Mouse (Mus musculus) frontal cortex, postnatal 25 days (tissue): ENCODE results near the gene Gm9376.

Experiments used
- DNase-seq, 2 experiments: peaks; one replicate each; pipeline ENCODE4 v3.0.0; 2022; ENCODE audit warnings: low spot score in 2 of 2

Gm9376 gene

DNA sequence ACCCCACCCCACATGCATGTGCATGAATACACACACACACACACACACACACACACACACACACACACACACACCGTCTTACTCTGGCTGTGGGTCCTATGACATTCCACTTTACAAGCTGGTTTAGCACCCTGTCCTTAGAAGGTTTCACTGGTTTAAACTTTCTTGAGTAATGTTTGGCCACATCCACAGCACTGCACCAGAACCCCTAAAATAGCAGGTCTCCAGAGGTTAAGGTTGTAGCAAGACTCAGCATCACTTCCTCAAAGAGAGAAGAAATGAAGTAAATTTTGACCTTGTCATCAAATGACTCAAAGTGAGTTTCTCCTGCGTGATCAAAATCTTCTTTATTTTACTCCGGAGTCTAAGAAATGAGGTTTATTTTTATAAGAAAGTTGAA, 15.5 kb downstream of the Gm9376 start:
- DNase-seq, result no peak

DNA sequence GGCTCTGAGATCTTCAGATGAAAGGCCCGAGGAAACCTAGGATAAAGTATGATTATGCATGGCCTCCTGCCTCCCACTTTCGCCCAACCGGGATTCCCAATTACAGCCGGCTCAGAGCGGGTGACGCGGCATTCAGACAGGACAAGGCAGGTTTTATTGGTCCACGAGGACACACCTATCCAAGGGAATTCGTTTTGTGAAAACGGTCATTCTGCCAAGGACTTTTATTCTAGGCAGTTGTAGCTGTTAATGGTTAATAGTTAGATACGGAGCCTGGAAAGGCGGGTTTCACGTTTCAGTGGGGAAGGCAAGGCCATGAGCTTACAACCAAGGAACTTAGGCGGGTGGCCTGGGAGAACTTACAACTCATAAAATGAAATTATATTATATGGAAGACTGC, 16.2 kb downstream of the Gm9376 start:
- no peak for DNase-seq

DNA sequence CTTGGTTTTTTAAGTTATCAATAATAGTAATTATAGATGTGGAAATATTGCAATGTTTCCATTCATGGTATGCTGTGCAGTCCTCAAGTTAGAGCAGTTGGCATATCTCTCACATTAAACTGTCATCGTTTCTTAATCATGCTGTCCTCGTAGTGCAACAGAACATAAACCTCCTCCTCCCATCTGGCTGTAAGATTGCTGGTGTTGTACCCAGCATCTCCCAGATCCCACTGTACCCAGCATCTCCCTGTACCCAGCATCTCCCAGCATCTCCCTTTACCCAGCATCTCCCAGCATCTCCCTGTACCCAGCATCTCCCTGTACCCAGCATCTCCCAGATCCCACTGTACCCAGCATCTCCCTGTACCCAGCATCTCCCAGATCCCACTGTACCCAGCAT, 19.3 kb downstream of the Gm9376 start:
- DNase-seq, result no peak

DNA sequence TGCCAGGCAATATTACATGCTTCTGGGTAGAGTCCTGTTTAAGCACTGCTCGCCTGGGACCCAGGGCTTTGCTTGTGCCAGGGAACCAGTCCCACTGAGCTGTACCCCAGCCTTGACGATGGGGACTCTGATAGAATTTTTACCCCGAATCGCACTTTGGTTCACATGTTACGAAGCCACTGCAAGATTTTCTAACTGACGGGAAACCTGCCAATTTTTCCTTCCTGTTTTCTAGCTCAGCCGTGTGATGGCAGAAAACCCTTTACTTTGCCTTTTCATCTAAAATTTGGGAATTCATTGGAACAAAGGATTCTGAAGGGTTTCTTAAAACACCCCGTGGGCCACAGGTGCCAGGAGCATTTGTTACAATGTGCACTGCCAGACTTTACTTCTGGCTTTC, 22.4 kb downstream of the Gm9376 start:
- DNase-seq, result no peak

DNA sequence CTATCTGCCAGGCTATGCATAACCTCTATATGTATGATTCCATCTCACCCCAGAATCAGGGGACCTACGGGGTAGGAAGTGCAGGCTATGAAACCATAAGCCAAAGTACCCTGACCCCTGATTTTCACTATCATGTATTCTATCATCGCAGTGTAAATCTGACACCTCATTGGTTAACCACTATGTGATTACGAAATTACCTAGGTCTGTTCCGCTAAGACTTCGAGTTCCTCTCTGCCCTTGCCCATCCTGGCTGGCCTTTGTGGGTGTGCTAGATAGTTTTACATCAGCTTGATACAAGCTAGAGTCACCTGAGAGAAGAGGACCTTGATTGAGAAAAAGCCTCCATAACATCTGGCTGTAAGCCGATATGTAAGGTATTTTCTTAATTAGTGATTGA, 23.2 kb downstream of the Gm9376 start:
- no peak for DNase-seq

DNA sequence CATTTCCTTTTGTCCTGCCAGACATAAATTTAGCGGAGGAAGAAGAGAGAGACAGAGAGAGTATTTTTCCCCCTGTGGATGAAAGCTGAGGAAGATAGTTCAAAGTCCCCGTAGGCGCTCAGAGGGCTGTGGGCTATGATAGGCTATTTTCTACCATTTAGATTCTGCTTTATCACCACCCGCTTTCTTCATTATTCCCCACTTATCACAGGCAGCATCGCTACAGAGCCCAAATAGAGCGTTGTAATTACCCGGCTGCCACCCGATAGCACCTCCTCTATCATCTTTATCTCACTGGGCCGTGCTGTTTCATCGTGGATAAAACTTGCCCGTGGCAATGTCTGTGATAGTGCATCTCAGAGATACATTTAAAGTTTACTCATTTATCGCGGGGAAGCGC, 35.8 kb downstream of the Gm9376 start:
- no peak for DNase-seq

DNA sequence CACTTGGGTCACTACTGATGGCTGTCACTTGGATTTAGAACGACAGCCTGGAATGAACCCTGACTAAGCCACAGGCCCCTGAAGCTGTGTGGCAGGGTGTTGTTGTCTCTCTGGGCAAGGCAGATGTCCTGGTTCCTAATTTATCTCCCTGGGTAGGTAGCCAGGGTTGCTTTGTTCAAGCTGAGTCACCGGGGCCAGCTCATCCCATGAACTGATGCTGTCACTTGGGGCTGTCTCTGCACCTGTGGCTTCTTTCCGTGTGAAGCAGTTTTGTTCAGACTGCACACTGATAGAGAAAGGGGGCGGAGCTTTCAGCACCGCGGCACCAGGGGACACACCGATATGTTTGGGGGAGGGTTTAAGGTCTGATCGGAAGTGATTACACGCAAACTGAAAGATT, 37.8 kb downstream of the Gm9376 start:
- DNase-seq, result no peak

DNA sequence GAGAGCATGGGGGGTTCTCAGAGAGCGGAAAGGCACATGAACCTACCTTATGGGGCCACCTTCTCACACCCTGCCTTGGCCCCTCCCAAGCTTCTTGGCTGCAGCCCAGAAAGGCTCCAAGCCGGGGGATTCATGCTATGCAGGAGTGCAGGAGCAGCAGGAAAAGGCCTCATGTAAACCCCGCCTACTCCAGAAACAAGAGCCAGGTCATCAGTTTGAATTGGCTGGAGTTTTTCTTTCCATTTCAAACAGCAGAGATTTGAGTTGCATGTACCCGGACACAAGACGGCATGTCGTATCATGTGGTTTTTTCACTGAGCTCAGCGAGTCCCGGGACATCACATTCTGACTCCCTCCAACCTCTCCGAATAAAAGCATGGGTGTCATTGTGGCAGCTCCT, 39.2 kb downstream of the Gm9376 start:
- DNase-seq, result no peak

DNA sequence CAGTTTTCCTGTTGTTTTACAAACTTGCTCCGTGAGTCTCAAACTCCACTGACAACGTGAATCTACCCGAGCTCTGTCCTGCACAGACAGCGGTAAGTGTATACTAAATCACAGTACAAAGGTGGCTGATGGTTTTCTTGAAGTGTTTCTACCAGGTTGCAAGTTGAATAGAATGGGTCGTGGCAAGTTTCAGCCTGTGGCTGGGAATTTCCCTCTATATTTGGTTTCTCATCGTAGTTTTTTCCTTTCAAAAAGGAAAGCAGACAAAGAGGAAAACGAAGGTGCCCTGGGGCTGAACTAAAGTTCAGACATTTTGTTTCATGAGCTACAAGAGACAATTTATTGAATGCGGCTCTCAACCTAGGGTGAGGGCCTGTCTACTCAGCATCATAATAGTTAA, 40.3 kb downstream of the Gm9376 start:
- no peak for DNase-seq

DNA sequence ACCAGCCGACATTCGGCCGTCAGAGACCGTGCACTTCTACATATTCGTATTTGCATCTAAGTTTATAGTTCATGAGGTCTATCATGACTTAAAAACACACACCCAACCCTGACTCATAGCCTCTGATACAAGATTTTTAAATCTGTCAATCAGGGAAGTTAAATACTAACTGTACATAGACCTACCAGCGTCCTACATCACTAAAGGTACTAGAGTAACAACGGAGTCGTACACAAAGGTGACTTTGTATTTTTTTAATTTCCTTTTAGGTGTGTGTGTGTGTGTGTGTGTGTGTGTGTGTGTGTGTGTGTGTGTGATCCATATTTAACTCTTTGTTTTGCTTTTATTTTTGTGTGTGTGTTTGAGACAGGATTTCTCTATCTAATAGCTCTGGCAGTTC, 44.9 kb downstream of the Gm9376 start:
- DNase-seq, result no peak

DNA sequence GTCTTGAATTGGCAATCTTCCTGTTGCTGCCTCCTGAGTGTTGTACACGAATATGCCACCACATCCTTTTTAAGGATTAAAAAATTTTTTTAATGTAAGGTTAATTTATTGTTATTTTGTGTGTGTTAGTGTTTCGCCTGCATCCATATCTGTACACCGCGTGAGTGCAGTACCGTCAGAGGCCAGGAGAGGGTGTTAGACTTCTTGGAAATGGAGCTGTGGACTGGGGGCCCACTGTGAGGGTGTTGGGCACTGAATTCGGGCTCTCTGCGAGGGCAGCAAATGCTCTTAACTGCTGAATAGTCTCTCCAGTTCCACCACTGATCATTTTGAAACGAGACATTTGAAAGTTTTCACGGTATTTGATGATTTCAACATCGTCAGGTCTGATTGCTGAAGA, 45.9 kb downstream of the Gm9376 start:
- DNase-seq, result no peak

DNA sequence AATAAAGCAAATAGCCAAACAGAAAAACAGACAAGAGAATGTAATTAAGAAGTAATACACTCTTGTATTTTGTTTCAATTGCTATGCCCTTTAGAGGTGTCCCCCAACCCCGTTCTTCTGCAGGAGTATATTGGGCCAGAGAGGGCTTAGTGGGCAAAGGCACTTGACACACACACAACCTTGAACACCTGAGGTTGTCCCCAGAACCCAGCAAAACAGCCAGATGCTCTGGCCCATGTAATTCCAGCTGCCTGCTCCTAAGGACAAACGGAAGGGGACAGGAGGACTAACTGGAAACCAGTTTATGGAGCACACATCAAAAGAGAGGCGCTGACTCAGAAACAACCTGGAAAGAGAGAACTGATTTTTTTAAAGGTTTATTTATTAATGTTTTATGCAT, 47.2 kb downstream of the Gm9376 start:
- no peak for DNase-seq

DNA sequence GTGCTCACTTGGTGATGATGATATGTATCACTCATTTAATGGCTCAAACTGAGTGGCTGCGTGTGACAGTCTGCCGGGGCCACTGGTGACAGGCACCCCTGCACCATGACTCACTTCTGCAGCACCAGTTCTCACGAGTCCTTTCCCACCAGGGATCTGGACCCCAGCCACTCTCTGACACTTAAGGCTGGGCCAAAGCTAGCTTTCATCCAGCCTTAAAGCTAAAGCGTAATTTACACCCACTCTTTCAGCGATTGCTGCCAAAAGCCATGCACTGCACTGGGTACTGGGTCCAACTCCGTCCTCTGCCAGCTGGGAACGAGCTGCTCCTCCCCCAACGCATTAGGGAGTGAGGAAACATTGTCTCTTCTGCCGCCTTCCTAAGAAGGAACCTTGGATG, 50.5 kb downstream of the Gm9376 start:
- DNase-seq, result no peak
